Mouse (Mus musculus): Measurements from ENCODE around the gene Ppm1h. TPM values are rescaled to one million over a fixed set of nuclear protein-coding genes. Genes with fewer than 3 reads are reported as not detected.

Ppm1h gene
- polyA plus RNA-seq, 1 experiment from 2014 or later = 1.8 TPM

- H3K4me1 ChIP-seq (replicated peaks; ENCODE audit: control insufficient read depth, insufficient read depth, low read length) = no peaks in the 10 kb centered on the region
- DNase-seq (ENCODE audit: low spot score) (no peak), ATAC-seq (replicated peaks; ENCODE audit: low FRiP score) (no peak)
- no peak overlapping the region for H3K27ac ChIP-seq (ENCODE audit: low read depth, low read length)
- no peaks in the 10 kb centered on the region for H3K9me3 ChIP-seq (ENCODE audit: control insufficient read depth, low read length)
- no peak overlapping the region for H3K4me3 ChIP-seq (ENCODE audit: low read depth, low read length)
- WGBS = 63% methylated on average over 3 of the region's 3 CpGs
- H3K36me3 ChIP-seq (ENCODE audit: control insufficient read depth, insufficient read depth, low read length) = no peaks in the 10 kb centered on the region
- no peaks in the 10 kb centered on the region for H3K27me3 ChIP-seq (replicated peaks; ENCODE audit: control insufficient read depth, insufficient read depth, low read length)
- H3K4me2 ChIP-seq = no peak overlapping the region
- no peak overlapping the region for H3K9ac ChIP-seq (ENCODE audit: low read depth, low read length)
Measured at GRCm38 (mm10) chr10:122777436-122777835, 98.9 kb downstream of the Ppm1h start.

GRCm38 (mm10) chr10:122777939-122778655 lies 99.5 kb downstream of the Ppm1h start:
- ATAC-seq (replicated peaks; ENCODE audit: low FRiP score) = no peak
- no peaks in the 10 kb centered on the region for H3K36me3 ChIP-seq (ENCODE audit: control insufficient read depth, insufficient read depth, low read length)
- H3K4me3 ChIP-seq (ENCODE audit: low read depth, low read length) = no peak overlapping the region
- no peaks in the 10 kb centered on the region for H3K9me3 ChIP-seq (ENCODE audit: control insufficient read depth, low read length)
- no peak overlapping the region for H3K9ac ChIP-seq (ENCODE audit: low read depth, low read length)
- no peak for DNase-seq (ENCODE audit: low spot score)
- H3K4me2 ChIP-seq = no peak overlapping the region
- 84% methylated on average over 3 of the region's 3 CpGs for WGBS
- no peaks in the 10 kb centered on the region for H3K27me3 ChIP-seq (replicated peaks; ENCODE audit: control insufficient read depth, insufficient read depth, low read length)
- H3K4me1 ChIP-seq (replicated peaks; ENCODE audit: control insufficient read depth, insufficient read depth, low read length) = no peaks in the 10 kb centered on the region
- H3K27ac ChIP-seq (ENCODE audit: low read depth, low read length) = no peak overlapping the region

GRCm38 (mm10) chr10:122779351-122779750 lies 100.8 kb downstream of the Ppm1h start:
- no peak for DNase-seq (ENCODE audit: low spot score)
- Histone ChIP-seq H3K9ac (ENCODE audit: low read depth, low read length) (no peak overlapping the region), H3K4me3 (ENCODE audit: low read depth, low read length) (no peak overlapping the region), H3K4me2 (no peak overlapping the region), H3K9me3 (ENCODE audit: control insufficient read depth, low read length) (no peaks in the 10 kb centered on the region), H3K36me3 (ENCODE audit: control insufficient read depth, insufficient read depth, low read length) (no peaks in the 10 kb centered on the region), H3K27ac (ENCODE audit: low read depth, low read length) (no peak overlapping the region), H3K27me3 (replicated peaks; ENCODE audit: control insufficient read depth, insufficient read depth, low read length) (no peaks in the 10 kb centered on the region), H3K4me1 (replicated peaks; ENCODE audit: control insufficient read depth, insufficient read depth, low read length) (no peaks in the 10 kb centered on the region)
- ATAC-seq (replicated peaks; ENCODE audit: low FRiP score) = no peak
- 64% methylated on average over 12 of the region's 12 CpGs for WGBS

GRCm38 (mm10) chr10:122782755-122783154 lies 104.2 kb downstream of the Ppm1h start:
- Histone ChIP-seq H3K4me2 (no peak overlapping the region), H3K9me3 (ENCODE audit: control insufficient read depth, low read length) (no peaks in the 10 kb centered on the region), H3K27ac (ENCODE audit: low read depth, low read length) (no peak overlapping the region), H3K27me3 (replicated peaks; ENCODE audit: control insufficient read depth, insufficient read depth, low read length) (no peaks in the 10 kb centered on the region), H3K9ac (ENCODE audit: low read depth, low read length) (no peak overlapping the region), H3K36me3 (ENCODE audit: control insufficient read depth, insufficient read depth, low read length) (no peaks in the 10 kb centered on the region), H3K4me3 (ENCODE audit: low read depth, low read length) (no peak overlapping the region), H3K4me1 (replicated peaks; ENCODE audit: control insufficient read depth, insufficient read depth, low read length) (no peaks in the 10 kb centered on the region)
- peak; percentile 60 for ATAC-seq (replicated peaks; ENCODE audit: low FRiP score)
- WGBS = 47% methylated on average over 4 of the region's 4 CpGs
- no peak for DNase-seq (ENCODE audit: low spot score)

GRCm38 (mm10) chr10:122789648-122790170 lies 111.1 kb downstream of the Ppm1h start:
- WGBS = 44% methylated on average over 12 of the region's 12 CpGs
- no peak overlapping the region for H3K4me3 ChIP-seq (ENCODE audit: low read depth, low read length)
- no peaks in the 10 kb centered on the region for H3K36me3 ChIP-seq (ENCODE audit: control insufficient read depth, insufficient read depth, low read length)
- ATAC-seq (replicated peaks; ENCODE audit: low FRiP score) (no peak), DNase-seq (ENCODE audit: low spot score) (no peak)
- H3K9ac ChIP-seq (ENCODE audit: low read depth, low read length) = no peak overlapping the region
- no peaks in the 10 kb centered on the region for H3K27me3 ChIP-seq (replicated peaks; ENCODE audit: control insufficient read depth, insufficient read depth, low read length)
- H3K9me3 ChIP-seq (ENCODE audit: control insufficient read depth, low read length) = no peaks in the 10 kb centered on the region
- H3K4me2 ChIP-seq = no peak overlapping the region
- H3K4me1 ChIP-seq (replicated peaks; ENCODE audit: control insufficient read depth, insufficient read depth, low read length) = peaks cover 10% of the 10 kb centered on the region; the same call in 1 of the 2 replicates
- no peak overlapping the region for H3K27ac ChIP-seq (ENCODE audit: low read depth, low read length)

- H3K36me3 ChIP-seq (ENCODE audit: control insufficient read depth, insufficient read depth, low read length) = no peaks in the 10 kb centered on the region
- H3K9me3 ChIP-seq (ENCODE audit: control insufficient read depth, low read length) = no peaks in the 10 kb centered on the region
- DNase-seq (ENCODE audit: low spot score) (peak; percentile 49), ATAC-seq (replicated peaks; ENCODE audit: low FRiP score) (peak; percentile 64)
- peak overlapping the region; percentile 33 for H3K4me3 ChIP-seq (ENCODE audit: low read depth, low read length)
- H3K27ac ChIP-seq (ENCODE audit: low read depth, low read length) = peak overlapping the region; percentile 55; the same call in 1 of the 2 replicates
- H3K9ac ChIP-seq (ENCODE audit: low read depth, low read length) = peak overlapping the region; percentile 55
- H3K27me3 ChIP-seq (replicated peaks; ENCODE audit: control insufficient read depth, insufficient read depth, low read length) = no peaks in the 10 kb centered on the region
- WGBS = 12% methylated on average over 21 of the region's 21 CpGs
- peak overlapping the region; percentile 62 for H3K4me2 ChIP-seq
- H3K4me1 ChIP-seq (replicated peaks; ENCODE audit: control insufficient read depth, insufficient read depth, low read length) = peaks cover 10% of the 10 kb centered on the region; the same call in 1 of the 2 replicates
Measured at GRCm38 (mm10) chr10:122792021-122792966, 113.7 kb downstream of the Ppm1h start.

- H3K9ac ChIP-seq (ENCODE audit: low read depth, low read length) = no peak overlapping the region
- no peaks in the 10 kb centered on the region for H3K9me3 ChIP-seq (ENCODE audit: control insufficient read depth, low read length)
- no peak overlapping the region for H3K27ac ChIP-seq (ENCODE audit: low read depth, low read length)
- no peaks in the 10 kb centered on the region for H3K36me3 ChIP-seq (ENCODE audit: control insufficient read depth, insufficient read depth, low read length)
- 74% methylated on average over 11 of the region's 11 CpGs for WGBS
- peaks cover 10% of the 10 kb centered on the region; the same call in 1 of the 2 replicates for H3K4me1 ChIP-seq (replicated peaks; ENCODE audit: control insufficient read depth, insufficient read depth, low read length)
- H3K4me2 ChIP-seq = no peak overlapping the region
- no peak overlapping the region for H3K4me3 ChIP-seq (ENCODE audit: low read depth, low read length)
- DNase-seq (ENCODE audit: low spot score) (no peak), ATAC-seq (replicated peaks; ENCODE audit: low FRiP score) (no peak)
- no peaks in the 10 kb centered on the region for H3K27me3 ChIP-seq (replicated peaks; ENCODE audit: control insufficient read depth, insufficient read depth, low read length)
Measured at GRCm38 (mm10) chr10:122793193-122793592, 114.6 kb downstream of the Ppm1h start.

- Histone ChIP-seq H3K9ac (ENCODE audit: low read depth, low read length) (no peak overlapping the region), H3K27me3 (replicated peaks; ENCODE audit: control insufficient read depth, insufficient read depth, low read length) (no peaks in the 10 kb centered on the region), H3K9me3 (ENCODE audit: control insufficient read depth, low read length) (no peaks in the 10 kb centered on the region), H3K4me2 (peak overlapping the region; percentile 53), H3K27ac (ENCODE audit: low read depth, low read length) (0 out of 2 replicates have a peak overlapping the region, but pooled peaks have one; percentile 11), H3K4me3 (ENCODE audit: low read depth, low read length) (peak overlapping the region; percentile 28), H3K4me1 (replicated peaks; ENCODE audit: control insufficient read depth, insufficient read depth, low read length) (peaks cover 10% of the 10 kb centered on the region; the same call in 1 of the 2 replicates), H3K36me3 (ENCODE audit: control insufficient read depth, insufficient read depth, low read length) (no peaks in the 10 kb centered on the region)
- WGBS = 32% methylated on average over 20 of the region's 20 CpGs
- peak; percentile 79 for DNase-seq (ENCODE audit: low spot score)
- ATAC-seq (replicated peaks; ENCODE audit: low FRiP score) = peak; percentile 61
Measured at GRCm38 (mm10) chr10:122794187-122794850, 115.8 kb downstream of the Ppm1h start.
